Mouse (Mus musculus): ENCODE measurements around the gene Gng8. TPM values are rescaled to one million over a fixed set of nuclear protein-coding genes. Genes with fewer than 3 reads are reported as not detected.
A peak's percentile ranks its signal among the peaks of the same experiment; 100 is the strongest.

Gng8 gene
- total and polyA plus RNA-seq, 3 experiments: 0.39 to 2.2 TPM; not detected in 1

DNA sequence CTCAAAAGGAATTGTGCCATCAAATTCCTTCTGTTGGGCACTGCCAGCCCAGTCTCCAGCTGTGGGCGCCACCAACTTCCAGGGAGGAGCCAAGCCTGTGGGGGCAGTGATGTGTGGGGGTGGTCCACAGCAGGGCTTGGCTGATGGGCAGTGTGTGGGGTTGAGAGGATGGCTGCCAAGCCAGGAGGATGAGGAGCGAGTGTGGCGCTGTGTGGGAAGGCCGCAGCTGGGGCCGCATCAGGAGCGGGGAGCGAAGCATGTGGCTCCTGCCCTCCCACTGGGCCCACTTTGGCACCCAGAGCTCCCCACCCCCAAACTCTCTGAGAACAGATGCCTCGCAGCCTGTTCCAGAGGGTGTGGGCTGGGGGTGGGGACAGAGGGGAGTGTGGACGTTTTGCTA lies 26.4 kb downstream of the Gng8 start:
- peaks cover 36% of the 10 kb centered on the region for H3K79me2 ChIP-seq (ENCODE audit: control insufficient read depth, insufficient read depth, low read length, poor library complexity)
- no peak overlapping the region for H3K9ac ChIP-seq (ENCODE audit: control insufficient read depth, low read depth, low read length, poor library complexity, severe bottlenecking)
- H3K4me3 ChIP-seq (ENCODE audit: control insufficient read depth in 1 of 2, insufficient read depth in 1 of 2, low read depth in 2 of 2, low read length in 2 of 2): no peak overlapping the region
- H3K27ac ChIP-seq (ENCODE audit: control insufficient read depth, low read depth, low read length): no peak overlapping the region
- H3K4me1 ChIP-seq (ENCODE audit: control insufficient read depth in 1 of 2, insufficient read depth in 2 of 2, low read length in 2 of 2): peaks cover 0 to 19% of the 10 kb centered on the region in 2 experiments; a peak in 3 of 4 replicates
- no peaks in the 10 kb centered on the region for H3K27me3 ChIP-seq (ENCODE audit: control insufficient read depth in 1 of 2, insufficient read depth in 2 of 2, low read length in 2 of 2)
- H3K36me3 ChIP-seq (ENCODE audit: control insufficient read depth in 1 of 2, insufficient read depth in 2 of 2, low read length in 2 of 2): peaks cover 0 to 10% of the 10 kb centered on the region in 2 experiments; a peak in 2 of 4 replicates
- TF ChIP-seq TAL1 (IDR thresholded peaks at IDR 0.05; ENCODE audit: low read length): no peak
- no peak for DNase-seq (ENCODE audit: low read depth, low spot score)
- no peaks in the 10 kb centered on the region for H3K9me3 ChIP-seq (replicated peaks; ENCODE audit: insufficient read depth, low read length)

DNA sequence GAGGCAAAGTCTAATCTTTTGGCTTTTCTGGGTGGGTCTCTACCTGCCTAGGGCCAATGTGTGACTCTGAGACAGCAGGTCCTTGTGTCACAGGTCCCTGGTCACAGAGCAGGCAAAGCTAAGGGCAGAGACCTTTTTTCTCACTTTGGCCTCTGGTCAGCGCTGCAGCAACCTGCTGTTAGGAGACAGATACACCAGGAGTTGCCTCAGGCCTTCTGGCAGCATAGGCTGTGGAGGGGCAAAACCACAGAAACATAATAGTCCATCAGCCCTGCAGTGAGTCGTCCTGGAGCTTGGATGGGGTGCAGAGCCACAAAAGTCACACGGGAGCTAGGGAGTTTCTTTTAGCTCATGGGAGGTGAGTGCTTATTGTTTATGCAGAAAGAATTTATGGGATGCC lies 27.1 kb downstream of the Gng8 start:
- H3K27me3 ChIP-seq (ENCODE audit: control insufficient read depth in 1 of 2, insufficient read depth in 2 of 2, low read length in 2 of 2): no peaks in the 10 kb centered on the region
- DNase-seq (ENCODE audit: low read depth, low spot score): no peak
- TF ChIP-seq RCOR1 (IDR thresholded peaks at IDR 0.05; ENCODE audit: low read depth, low read length): no peak
- no peak for TF ChIP-seq ZKSCAN1 (IDR thresholded peaks at IDR 0.05; ENCODE audit: low read depth, low read length)
- no peak for TF ChIP-seq USF1 (IDR thresholded peaks at IDR 0.05; ENCODE audit: low read depth, low read length)
- no peak overlapping the region for H3K4me3 ChIP-seq (ENCODE audit: control insufficient read depth in 1 of 2, insufficient read depth in 1 of 2, low read depth in 2 of 2, low read length in 2 of 2)
- H3K36me3 ChIP-seq (ENCODE audit: control insufficient read depth in 1 of 2, insufficient read depth in 2 of 2, low read length in 2 of 2): peaks cover 0 to 10% of the 10 kb centered on the region in 2 experiments; a peak in 2 of 4 replicates
- no peak overlapping the region for H3K9ac ChIP-seq (ENCODE audit: control insufficient read depth, low read depth, low read length, poor library complexity, severe bottlenecking)
- no peak overlapping the region for H3K27ac ChIP-seq (ENCODE audit: control insufficient read depth, low read depth, low read length)
- H3K9me3 ChIP-seq (replicated peaks; ENCODE audit: insufficient read depth, low read length): no peaks in the 10 kb centered on the region
- H3K4me1 ChIP-seq (ENCODE audit: control insufficient read depth in 1 of 2, insufficient read depth in 2 of 2, low read length in 2 of 2): peaks cover 0 to 15% of the 10 kb centered on the region in 2 experiments; a peak in 3 of 4 replicates
- peaks cover 42% of the 10 kb centered on the region for H3K79me2 ChIP-seq (ENCODE audit: control insufficient read depth, insufficient read depth, low read length, poor library complexity)

DNA sequence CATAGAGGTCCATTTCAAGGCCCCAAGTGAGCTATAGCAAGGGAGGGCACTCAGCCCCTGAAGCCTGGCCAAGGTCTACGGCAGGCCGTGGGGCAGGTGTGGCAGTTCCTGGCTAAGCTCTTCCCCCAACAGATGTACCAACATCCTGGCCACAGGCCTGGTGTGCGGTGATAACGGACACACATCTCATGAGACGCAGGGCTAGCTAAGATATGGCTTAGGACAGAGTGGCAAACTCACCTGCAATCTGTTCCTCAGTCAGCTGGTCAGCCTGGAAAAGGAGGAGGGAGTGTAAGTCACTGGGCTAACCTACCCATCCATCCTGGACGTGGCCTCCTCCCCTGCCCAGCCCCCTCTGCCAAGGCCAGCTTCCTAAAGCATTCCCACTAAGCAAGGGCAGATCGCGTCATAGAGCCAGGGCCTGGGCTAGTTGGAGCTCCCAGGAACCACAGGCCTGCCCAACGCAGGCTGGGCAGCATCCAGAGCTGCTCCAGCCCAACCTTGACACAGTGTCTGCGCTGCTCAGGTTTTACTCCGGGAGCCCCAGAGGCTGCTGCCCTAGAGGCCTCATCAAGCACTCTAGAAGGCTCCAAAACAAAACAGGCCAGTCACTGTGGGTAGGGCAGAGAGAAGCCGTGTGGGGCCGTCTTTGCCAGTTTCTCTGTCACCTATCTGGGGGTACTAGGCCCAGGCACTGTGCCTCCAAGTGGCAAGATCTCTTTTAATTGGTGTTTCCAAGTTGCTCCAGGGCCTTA lies 28.0 kb downstream of the Gng8 start:
- TF ChIP-seq TAL1 (IDR thresholded peaks at IDR 0.05; ENCODE audit: low read length) (peak; percentile 52), TCF12 (IDR thresholded peaks at IDR 0.05; ENCODE audit: low read depth, low read length) (peak; percentile 26; the same call in 1 of the 2 replicates), EP300 (IDR thresholded peaks at IDR 0.05; ENCODE audit: low read depth in 1 of 2, low read length in 2 of 2) (0 out of 4 replicates have a peak, but pooled peaks of 1 of the 2 experiments have one; percentile 19), HCFC1 (IDR thresholded peaks at IDR 0.05; ENCODE audit: low read depth, low read length) (no peak)
- Histone ChIP-seq H3K4me3 (ENCODE audit: control insufficient read depth in 1 of 2, insufficient read depth in 1 of 2, low read depth in 2 of 2, low read length in 2 of 2) (no peak overlapping the region), H3K36me3 (ENCODE audit: control insufficient read depth in 1 of 2, insufficient read depth in 2 of 2, low read length in 2 of 2) (peaks cover 0 to 10% of the 10 kb centered on the region in 2 experiments; a peak in 2 of 4 replicates), H3K27ac (ENCODE audit: control insufficient read depth, low read depth, low read length) (no peak overlapping the region), H3K9me3 (replicated peaks; ENCODE audit: insufficient read depth, low read length) (no peaks in the 10 kb centered on the region), H3K27me3 (ENCODE audit: control insufficient read depth in 1 of 2, insufficient read depth in 2 of 2, low read length in 2 of 2) (no peaks in the 10 kb centered on the region), H3K4me1 (ENCODE audit: control insufficient read depth in 1 of 2, insufficient read depth in 2 of 2, low read length in 2 of 2) (peaks cover 0 to 10% of the 10 kb centered on the region in 2 experiments; a peak in 3 of 4 replicates), H3K9ac (ENCODE audit: control insufficient read depth, low read depth, low read length, poor library complexity, severe bottlenecking) (no peak overlapping the region), H3K79me2 (ENCODE audit: control insufficient read depth, insufficient read depth, low read length, poor library complexity) (peaks cover 43% of the 10 kb centered on the region)
- DNase-seq (ENCODE audit: low read depth, low spot score): no peak

All from MEL (cell line).